Mouse (Mus musculus) cerebellum, adult 2 months (tissue): ENCODE measurements around the gene D630045J12Rik.

ENCODE experiments used
- CTCF ChIP-seq: fragments of 200-500 bp; IDR thresholded peaks from 2 replicates; pipeline ENCODE4 v1.5.1; 2011; ENCODE audit warnings: low read depth, mild to moderate bottlenecking, control low read depth, low read length, moderate library complexity, borderline replicate concordance; ENCODE audit not compliant: insufficient read depth
- POLR2A ChIP-seq: fragments of 200-500 bp; IDR thresholded peaks from 2 replicates; pipeline ENCODE4 v1.6.1; 2011; ENCODE audit warnings: low read length, control low read depth, borderline replicate concordance; ENCODE audit not compliant: insufficient read depth

GRCm38 (mm10) chr6:38284422-38284821 lies 30.6 kb upstream of the D630045J12Rik start:
- no peak for TF ChIP-seq CTCF
- TF ChIP-seq POLR2A: no peak
